Mouse (Mus musculus): Measurements from ENCODE around the gene Rpn1.

GRCm38 (mm10) chr6:88074752-88075554 lies 9.3 kb upstream of the Rpn1 start:
- TF ChIP-seq CTCF (conservative IDR thresholded peaks at IDR 0.05; ENCODE audit: low read length): peak; percentile 71
- TF ChIP-seq NANOG (IDR thresholded peaks at IDR 0.05; ENCODE audit: borderline replicate concordance, low read length): no peak

Measured in E14TG2a.4 (cell line).